Mouse (Mus musculus) kidney, postnatal 14 days (tissue): ENCODE measurements around the gene Gm16253.

Experiments
- DNase-seq: peaks from one replicate; pipeline ENCODE4 v3.0.0; 2022; ENCODE audit warnings: mixed read lengths

The Gm16253 gene

GRCm38 (mm10) chr3:96575272-96575984 is 1.4 kb upstream of the Gm16253 start:
- DNase-seq = peak; percentile 63

- peak; percentile 90 for DNase-seq
Measured at GRCm38 (mm10) chr3:96576005-96576658, 652 bp upstream of the Gm16253 start.

- DNase-seq = no peak
Measured at GRCm38 (mm10) chr3:96577566-96577965, 782 bp downstream of the Gm16253 start.

- no peak for DNase-seq
Measured at GRCm38 (mm10) chr3:96578561-96579238, 1.9 kb downstream of the Gm16253 start.

- DNase-seq = no peak
Measured at GRCm38 (mm10) chr3:96579239-96579750, 2.5 kb downstream of the Gm16253 start.

GRCm38 (mm10) chr3:96579885-96580454 is 3.2 kb downstream of the Gm16253 start:
- peak; percentile 92 for DNase-seq

- DNase-seq = no peak
Measured at GRCm38 (mm10) chr3:96581141-96581540, 4.4 kb downstream of the Gm16253 start.

GRCm38 (mm10) chr3:96581771-96582515 is 5.2 kb downstream of the Gm16253 start:
- no peak for DNase-seq

GRCm38 (mm10) chr3:96583386-96583785 is 6.6 kb downstream of the Gm16253 start:
- DNase-seq = no peak

GRCm38 (mm10) chr3:96590657-96591056 is 13.9 kb downstream of the Gm16253 start:
- DNase-seq = no peak

GRCm38 (mm10) chr3:96593374-96593773 is 16.6 kb downstream of the Gm16253 start:
- no peak for DNase-seq

GRCm38 (mm10) chr3:96593790-96594560 is 17.2 kb downstream of the Gm16253 start, which contains the start of gene Polr3gl:
Polr3gl (minus strand) TSS chr3:96594181.
- peak; percentile 95 for DNase-seq

- no peak for DNase-seq
Measured at GRCm38 (mm10) chr3:96594851-96595250, 18.1 kb downstream of the Gm16253 start.

GRCm38 (mm10) chr3:96595661-96596060 is 18.9 kb downstream of the Gm16253 start:
- DNase-seq = no peak

GRCm38 (mm10) chr3:96596228-96596707 is 19.5 kb downstream of the Gm16253 start, which contains the start of gene Ankrd34a:
Ankrd34a (plus strand) TSS chr3:96596636.
- peak; percentile 52 for DNase-seq

- no peak for DNase-seq
Measured at GRCm38 (mm10) chr3:96596855-96597254, 20.1 kb downstream of the Gm16253 start.

- no peak for DNase-seq
Measured at GRCm38 (mm10) chr3:96597435-96597891, 20.7 kb downstream of the Gm16253 start.

GRCm38 (mm10) chr3:96598156-96599068 is 21.6 kb downstream of the Gm16253 start:
- peak; percentile 81 for DNase-seq

GRCm38 (mm10) chr3:96599069-96599393 is 22.2 kb downstream of the Gm16253 start:
- no peak for DNase-seq

GRCm38 (mm10) chr3:96599411-96599810 is 22.6 kb downstream of the Gm16253 start:
- DNase-seq = no peak
